Mouse (Mus musculus): ENCODE data around the gene Mtch1.

The Mtch1 gene

DNA sequence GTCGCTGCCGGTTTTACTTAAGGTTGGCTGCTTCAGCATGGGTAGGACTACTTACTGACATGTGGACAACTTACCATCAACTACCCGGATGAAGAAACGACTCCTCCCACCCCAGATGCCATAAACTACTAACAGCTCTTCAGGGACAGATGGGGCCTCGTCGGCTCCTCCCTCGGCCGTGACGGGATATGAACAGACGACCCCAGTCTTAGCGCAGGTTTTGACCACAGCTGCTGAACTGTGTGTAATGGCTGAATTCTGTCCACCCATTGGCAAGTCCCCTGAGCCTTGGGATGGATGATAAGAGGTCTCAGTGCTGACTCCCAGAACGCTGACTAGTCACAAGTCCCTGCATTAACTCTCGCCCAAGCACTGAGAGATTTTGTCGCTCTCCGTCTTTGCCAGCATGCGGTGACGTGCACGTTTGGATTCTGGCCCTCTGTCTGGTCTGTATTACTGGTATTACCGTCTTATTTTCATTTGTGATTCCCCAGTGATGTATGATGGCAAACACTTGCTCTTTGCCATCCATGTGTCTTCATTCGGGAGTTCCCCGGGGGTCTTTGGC, 37.6 kb downstream of the Mtch1 start:
- no peak for DNase-seq (ENCODE audit: low spot score in 2 of 2)

- DNase-seq (ENCODE audit: low spot score in 2 of 2) = no peak
These were observed 41.9 kb downstream of the Mtch1 start for GRCm38 (mm10) chr17:29305871-29306270.

DNA sequence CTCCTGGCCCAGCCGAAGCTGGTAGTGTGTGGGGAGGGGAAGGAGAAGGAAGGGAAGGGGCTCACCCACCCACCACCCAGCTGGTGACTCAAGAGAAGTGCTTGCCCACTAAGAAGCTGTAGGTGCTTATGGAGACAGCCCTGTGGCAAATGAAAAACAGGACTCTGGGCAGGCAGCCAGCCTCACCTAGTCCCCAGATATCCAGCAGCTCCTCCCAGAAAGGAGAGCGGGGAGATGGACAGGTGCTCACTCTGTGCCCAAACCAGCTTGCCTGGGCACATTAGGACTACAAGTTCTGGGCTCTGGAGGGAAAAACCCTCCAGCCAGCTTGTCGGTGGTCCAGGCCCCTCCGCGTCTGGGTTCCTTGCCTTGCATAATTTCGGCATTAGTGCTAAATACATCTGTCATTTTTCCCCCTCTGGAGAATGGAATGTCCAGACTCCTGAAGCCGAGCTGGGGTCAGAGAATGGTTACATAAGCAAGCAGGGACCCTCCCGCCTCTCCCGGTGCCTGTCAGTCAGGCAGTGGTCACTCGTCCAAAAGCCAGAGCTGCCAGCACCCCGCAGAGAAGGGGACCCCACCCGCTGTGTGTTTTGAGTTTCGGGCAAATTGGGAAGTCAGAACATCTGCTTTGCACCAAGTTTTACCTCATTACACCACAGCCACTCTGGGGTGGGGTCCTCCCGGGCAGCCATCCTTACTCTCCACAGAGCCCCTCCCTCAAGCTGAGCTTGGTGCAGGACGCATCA, 42.5 kb downstream of the Mtch1 start:
- no peak for DNase-seq (ENCODE audit: low spot score in 2 of 2)

GRCm38 (mm10) chr17:29304376-29305057, 43.2 kb downstream of the Mtch1 start:
- no peak for DNase-seq (ENCODE audit: low spot score in 2 of 2)

GRCm38 (mm10) chr17:29303856-29304255, 43.9 kb downstream of the Mtch1 start:
- no peak for DNase-seq (ENCODE audit: low spot score in 2 of 2)

GRCm38 (mm10) chr17:29303087-29303486, 44.6 kb downstream of the Mtch1 start:
- DNase-seq (ENCODE audit: low spot score in 2 of 2) = no peak

DNA sequence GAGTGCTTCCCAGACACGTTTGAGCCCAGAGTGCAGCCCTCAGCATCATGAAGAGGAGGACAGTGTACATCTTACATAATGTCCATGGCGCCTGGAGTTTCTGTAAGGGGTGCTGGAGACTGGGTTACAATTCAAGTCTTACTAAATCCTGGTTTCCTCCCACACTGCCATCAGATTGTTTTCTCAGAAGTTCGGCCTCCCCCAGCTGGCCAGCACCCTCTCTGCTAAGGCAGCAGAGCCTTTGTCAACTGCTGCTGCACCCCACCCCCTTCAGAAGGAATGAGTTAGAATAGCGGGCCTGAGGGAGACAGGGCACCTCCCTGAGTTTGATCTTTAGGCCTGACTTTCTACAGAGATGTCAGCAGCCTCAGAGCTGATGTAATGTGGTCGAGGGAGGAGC, 45.6 kb downstream of the Mtch1 start:
- DNase-seq (ENCODE audit: low spot score in 2 of 2) = no peak

DNA sequence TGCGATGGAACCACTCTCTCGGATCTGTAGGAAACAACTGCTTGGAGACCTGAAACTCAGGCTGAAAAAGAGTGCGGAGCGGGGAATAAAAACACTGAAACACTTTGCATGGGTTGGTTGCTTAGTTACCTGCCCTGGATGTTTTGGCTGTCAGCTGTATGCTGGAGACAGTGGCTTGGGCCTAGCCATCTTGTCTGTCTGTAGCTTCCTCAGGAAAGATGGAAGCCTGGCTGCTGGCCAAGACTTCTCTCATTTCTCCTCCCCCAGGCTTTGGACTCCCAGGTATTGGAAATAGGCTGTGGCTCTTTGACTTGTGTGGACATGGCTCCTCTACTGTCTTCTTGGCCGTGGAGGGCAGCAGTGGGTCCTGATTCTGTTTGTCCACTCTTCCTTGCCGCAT, 46.3 kb downstream of the Mtch1 start:
- no peak for DNase-seq (ENCODE audit: low spot score in 2 of 2)

- no peak for DNase-seq (ENCODE audit: low spot score in 2 of 2)
These were observed 46.8 kb downstream of the Mtch1 start for GRCm38 (mm10) chr17:29300926-29301325.

DNA sequence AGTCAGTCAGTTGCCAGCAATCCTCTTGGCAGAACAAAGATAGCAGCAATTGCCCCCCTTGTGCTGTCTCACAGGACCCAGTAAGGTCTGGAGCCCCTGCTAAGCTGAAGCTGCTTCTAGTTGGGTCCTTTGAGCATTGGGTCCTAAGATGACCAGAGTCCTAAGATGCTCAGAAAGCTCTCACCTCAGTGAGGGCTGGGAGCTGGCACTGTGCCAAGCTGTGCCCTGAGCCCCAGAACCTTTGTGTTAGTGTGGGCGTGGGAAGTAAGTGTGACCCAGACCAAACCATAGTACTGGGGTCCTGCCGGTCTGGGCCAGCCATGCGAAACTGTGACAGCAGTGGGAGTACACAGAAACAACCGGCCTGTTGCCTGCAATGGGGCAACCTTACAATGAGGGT, 48.5 kb downstream of the Mtch1 start:
- DNase-seq (ENCODE audit: low spot score in 2 of 2) = no peak

DNA sequence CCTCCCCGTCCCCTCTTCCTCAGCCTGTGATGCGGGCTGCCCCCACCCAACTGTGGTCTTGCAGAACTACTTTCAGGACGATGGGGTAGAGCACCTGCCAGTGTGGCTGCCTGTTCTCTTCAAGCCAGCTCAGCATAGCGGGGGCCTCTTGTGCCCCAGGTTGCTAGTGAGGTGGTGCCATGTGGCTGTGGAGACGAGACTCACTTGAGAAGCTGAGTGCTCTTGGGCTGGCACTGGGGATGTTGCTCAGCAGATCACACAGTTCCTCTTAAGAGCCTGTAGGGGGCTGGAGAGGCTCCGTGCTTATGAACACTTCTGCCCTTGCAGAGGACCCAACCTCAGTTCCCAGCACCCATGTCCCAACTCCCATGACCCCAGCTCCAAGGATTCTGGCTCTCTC, 49.9 kb downstream of the Mtch1 start:
- DNase-seq (ENCODE audit: low spot score in 2 of 2) = no peak

GRCm38 (mm10) chr17:29297321-29297720, 50.4 kb downstream of the Mtch1 start:
- no peak for DNase-seq (ENCODE audit: low spot score in 2 of 2)

GRCm38 (mm10) chr17:29295835-29296234, 51.9 kb downstream of the Mtch1 start:
- DNase-seq (ENCODE audit: low spot score in 2 of 2) = no peak

- no peak for DNase-seq (ENCODE audit: low spot score in 2 of 2)
These were observed 53.7 kb downstream of the Mtch1 start for GRCm38 (mm10) chr17:29293807-29294605.

GRCm38 (mm10) chr17:29292996-29293395, 54.7 kb downstream of the Mtch1 start:
- DNase-seq (ENCODE audit: low spot score in 2 of 2) = no peak

- no peak for DNase-seq (ENCODE audit: low spot score in 2 of 2)
These were observed 55.9 kb downstream of the Mtch1 start for GRCm38 (mm10) chr17:29291793-29292192.

DNA sequence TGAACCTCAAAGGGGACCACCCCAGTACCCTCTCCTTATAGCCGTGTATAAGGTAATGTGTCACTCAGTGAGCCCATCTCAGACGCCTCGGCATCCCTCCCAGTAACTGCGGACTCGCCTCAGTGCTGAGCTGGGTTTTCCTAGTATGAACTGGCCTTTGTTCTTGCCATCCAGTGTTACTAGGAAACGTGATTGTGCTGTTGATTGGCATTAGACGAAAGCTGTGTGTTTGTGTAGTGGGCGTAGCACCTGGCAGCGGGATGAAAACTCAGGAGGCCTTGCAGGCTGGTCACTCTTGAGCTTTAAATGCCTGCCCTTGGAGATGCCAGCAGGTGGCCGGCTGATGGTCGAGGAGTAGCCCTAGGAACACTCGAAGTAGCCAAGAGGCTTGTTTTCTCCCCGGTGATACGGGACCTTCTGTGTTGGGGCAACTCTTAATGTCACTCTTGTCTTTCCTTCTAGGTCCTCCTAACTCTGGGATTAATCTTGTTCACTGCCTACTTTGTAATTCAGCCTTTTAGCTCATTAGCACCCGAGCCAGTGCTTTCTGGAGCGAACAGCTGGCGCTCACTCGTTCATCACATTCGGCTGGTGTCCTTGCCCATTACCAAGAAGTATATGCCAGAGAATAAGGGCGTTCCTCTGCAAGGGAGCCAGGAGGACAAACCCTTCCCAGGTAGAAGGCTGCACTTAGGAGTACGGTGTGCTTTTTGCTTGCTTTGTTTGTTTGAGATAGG, 65.3 kb downstream of the Mtch1 start:
- DNase-seq (ENCODE audit: low spot score in 2 of 2) = no peak
